Mouse (Mus musculus): ENCODE measurements around the gene Nipal4.

Nipal4 gene

DNA sequence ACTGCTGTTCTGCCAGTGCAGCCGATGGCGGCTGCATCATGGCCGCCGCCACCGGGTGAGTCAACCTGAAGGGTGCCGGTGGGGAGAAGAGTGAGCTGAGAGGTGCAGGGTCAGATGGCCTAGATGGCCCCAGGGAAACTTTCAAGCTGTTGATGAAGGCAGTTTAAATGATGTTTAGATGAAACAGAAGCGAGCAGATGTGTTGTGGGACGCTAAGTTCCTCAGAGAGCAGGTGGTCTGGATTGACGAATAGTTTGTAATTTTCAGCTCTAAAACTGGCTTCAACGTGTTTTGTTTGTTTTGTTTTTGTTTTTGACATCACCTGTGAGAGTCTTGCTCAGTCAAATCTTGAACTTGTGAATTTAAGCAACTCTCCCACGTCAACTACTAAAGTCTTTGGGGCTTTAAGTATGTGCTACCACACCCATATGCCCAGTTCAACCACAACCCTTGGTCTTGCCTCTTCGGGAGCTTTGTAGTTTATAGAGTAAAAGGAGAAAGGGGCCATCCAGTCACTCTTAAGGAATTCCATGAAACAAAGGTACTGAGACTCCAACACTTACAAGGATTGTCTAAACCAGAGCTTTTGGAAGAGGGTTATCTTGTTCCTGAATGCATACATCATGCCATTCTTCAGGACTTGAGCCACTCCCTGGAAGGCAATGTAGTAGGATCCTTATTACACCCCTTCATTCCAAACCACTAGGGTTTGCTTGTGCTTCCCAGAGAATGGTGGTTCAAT lies 41.0 kb downstream of the Nipal4 start:
- in situ Hi-C loops (cut with MboI; ENCODE audit: low pct_unique_long_range_greater_than_20kb in 1 of 2, low sequenced_read_pairs in 2 of 2, unreplicated experiment in 1 of 2) = no loop called here

- in situ Hi-C loops (cut with MboI; ENCODE audit: low pct_unique_long_range_greater_than_20kb in 1 of 2, low sequenced_read_pairs in 2 of 2, unreplicated experiment in 1 of 2) = loop anchor here in 1 of 2 experiments (5.0 kb wide), 1 partner anchor 61 kb away; no protein-coding TSS in a partner anchor
These were observed 42.9 kb downstream of the Nipal4 start for GRCm38 (mm10) chr11:46123328-46123866.

- in situ Hi-C loops (cut with MboI; ENCODE audit: low pct_unique_long_range_greater_than_20kb in 1 of 2, low sequenced_read_pairs in 2 of 2, unreplicated experiment in 1 of 2) = loop anchor here in 1 of 2 experiments (5.0 kb wide), 1 partner anchor 61 kb away; no protein-coding TSS in a partner anchor
These were observed 43.4 kb downstream of the Nipal4 start for GRCm38 (mm10) chr11:46122875-46123274.

GRCm38 (mm10) chr11:46121666-46122065 lies 44.6 kb downstream of the Nipal4 start:
- in situ Hi-C loops (cut with MboI; ENCODE audit: low pct_unique_long_range_greater_than_20kb in 1 of 2, low sequenced_read_pairs in 2 of 2, unreplicated experiment in 1 of 2) = loop anchor here in 1 of 2 experiments (5.0 kb wide), 1 partner anchor 59 kb away; no protein-coding TSS in a partner anchor

- in situ Hi-C loops (cut with MboI; ENCODE audit: low pct_unique_long_range_greater_than_20kb in 1 of 2, low sequenced_read_pairs in 2 of 2, unreplicated experiment in 1 of 2) = loop anchor here in 1 of 2 experiments (5.0 kb wide), 1 partner anchor 58 kb away; no protein-coding TSS in a partner anchor
These were observed 46.2 kb downstream of the Nipal4 start for GRCm38 (mm10) chr11:46120084-46120483.

GRCm38 (mm10) chr11:46119624-46120023 lies 46.7 kb downstream of the Nipal4 start:
- in situ Hi-C loops (cut with MboI; ENCODE audit: low pct_unique_long_range_greater_than_20kb in 1 of 2, low sequenced_read_pairs in 2 of 2, unreplicated experiment in 1 of 2) = loop anchor here (5.0 kb wide), 1 partner anchor 57 kb away; no protein-coding TSS in a partner anchor

DNA sequence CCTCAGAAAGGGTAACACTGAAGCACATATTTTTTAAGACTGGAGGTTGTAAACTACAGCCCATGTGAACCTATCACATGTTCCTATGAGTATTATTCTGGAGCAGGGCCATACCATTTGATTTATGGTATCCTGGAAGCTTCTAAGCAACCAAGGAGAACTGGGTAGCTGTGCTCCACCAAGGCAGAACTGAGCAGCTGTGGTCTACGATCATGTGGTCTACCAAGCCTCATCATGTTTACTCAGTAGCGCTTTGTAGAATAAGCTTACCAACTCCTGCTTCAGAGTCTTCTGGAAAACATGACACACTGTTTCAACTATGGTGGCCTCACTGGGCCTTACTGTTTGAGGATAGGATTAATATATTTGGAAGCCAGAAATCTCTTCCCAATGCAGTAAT lies 49.8 kb downstream of the Nipal4 start:
- in situ Hi-C loops (cut with MboI; ENCODE audit: low pct_unique_long_range_greater_than_20kb in 1 of 2, low sequenced_read_pairs in 2 of 2, unreplicated experiment in 1 of 2) = loop anchor here in 1 of 2 experiments (5.0 kb wide), 1 partner anchor 54 kb away; no protein-coding TSS in a partner anchor

DNA sequence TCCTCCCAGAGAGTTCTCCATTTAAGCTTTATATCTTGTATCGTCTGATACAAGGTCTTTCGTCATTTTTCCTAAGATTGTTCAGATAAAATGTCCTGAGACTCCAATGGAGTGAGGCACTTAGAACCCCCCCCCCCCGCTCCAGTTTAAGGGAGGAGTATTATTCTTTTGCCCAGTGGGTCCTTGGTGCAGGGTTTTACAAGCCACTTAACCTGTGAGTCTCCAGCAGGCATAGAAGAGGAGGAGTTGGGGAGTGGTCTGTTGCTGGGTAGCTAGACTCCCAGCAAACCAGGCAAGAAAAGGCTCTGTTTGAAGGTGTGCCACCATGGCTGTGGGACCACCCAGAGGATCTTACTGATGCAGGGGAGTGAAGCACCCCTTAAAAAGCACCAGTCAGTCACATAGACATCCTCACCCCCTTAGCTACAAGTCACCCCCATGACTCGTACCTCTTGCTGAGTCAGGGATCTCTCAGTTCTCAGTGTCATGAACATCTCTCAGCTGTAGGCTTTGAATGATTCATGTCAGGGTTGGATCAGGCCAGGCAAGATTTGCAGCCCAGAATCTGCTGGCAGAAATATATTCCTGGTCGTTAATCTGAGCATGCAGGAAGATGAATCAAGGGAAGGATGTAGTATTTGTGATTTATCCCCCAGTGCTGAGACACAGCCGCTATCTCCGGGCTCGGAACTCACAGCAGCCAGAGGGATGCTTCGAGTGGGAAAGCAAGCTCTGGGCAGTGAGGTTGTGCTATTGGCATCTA lies 50.7 kb downstream of the Nipal4 start:
- in situ Hi-C loops (cut with MboI; ENCODE audit: low pct_unique_long_range_greater_than_20kb in 1 of 2, low sequenced_read_pairs in 2 of 2, unreplicated experiment in 1 of 2) = loop anchor here in 1 of 2 experiments (5.0 kb wide), 1 partner anchor 53 kb away; no protein-coding TSS in a partner anchor

- in situ Hi-C loops (cut with MboI; ENCODE audit: low pct_unique_long_range_greater_than_20kb in 1 of 2, low sequenced_read_pairs in 2 of 2, unreplicated experiment in 1 of 2) = loop anchor here in 1 of 2 experiments (5.0 kb wide), 1 partner anchor 53 kb away; no protein-coding TSS in a partner anchor
These were observed 51.3 kb downstream of the Nipal4 start for GRCm38 (mm10) chr11:46115011-46115410.

- in situ Hi-C loops (cut with MboI; ENCODE audit: low pct_unique_long_range_greater_than_20kb in 1 of 2, low sequenced_read_pairs in 2 of 2, unreplicated experiment in 1 of 2) = no loop called here
These were observed 52.1 kb downstream of the Nipal4 start for GRCm38 (mm10) chr11:46114221-46114620.

DNA sequence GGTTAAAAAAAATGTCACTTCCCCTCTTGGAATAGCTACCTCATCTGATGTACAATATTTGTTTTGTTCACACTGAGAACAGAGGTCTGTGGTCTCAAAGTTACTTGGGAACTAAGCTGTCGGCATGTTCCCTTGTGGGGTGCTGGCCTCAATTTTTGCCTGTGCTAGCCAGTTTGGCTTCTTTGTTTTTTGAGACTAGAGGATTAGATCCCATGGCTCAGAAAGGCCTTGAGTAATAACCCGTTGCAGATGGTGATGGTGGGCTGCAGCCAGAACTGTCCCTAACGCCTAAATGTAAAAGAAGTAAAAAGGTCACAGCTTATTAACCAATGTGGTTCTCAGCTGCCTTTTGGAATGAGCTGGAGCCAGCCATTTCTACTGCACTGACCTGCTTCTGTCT lies 53.1 kb downstream of the Nipal4 start:
- in situ Hi-C loops (cut with MboI; ENCODE audit: low pct_unique_long_range_greater_than_20kb in 1 of 2, low sequenced_read_pairs in 2 of 2, unreplicated experiment in 1 of 2) = no loop called here

- in situ Hi-C loops (cut with MboI; ENCODE audit: low pct_unique_long_range_greater_than_20kb in 1 of 2, low sequenced_read_pairs in 2 of 2, unreplicated experiment in 1 of 2) = no loop called here
These were observed 55.4 kb downstream of the Nipal4 start for GRCm38 (mm10) chr11:46110945-46111287.

GRCm38 (mm10) chr11:46110156-46110944 lies 56.0 kb downstream of the Nipal4 start:
- in situ Hi-C loops (cut with MboI; ENCODE audit: low pct_unique_long_range_greater_than_20kb in 1 of 2, low sequenced_read_pairs in 2 of 2, unreplicated experiment in 1 of 2) = no loop called here

DNA sequence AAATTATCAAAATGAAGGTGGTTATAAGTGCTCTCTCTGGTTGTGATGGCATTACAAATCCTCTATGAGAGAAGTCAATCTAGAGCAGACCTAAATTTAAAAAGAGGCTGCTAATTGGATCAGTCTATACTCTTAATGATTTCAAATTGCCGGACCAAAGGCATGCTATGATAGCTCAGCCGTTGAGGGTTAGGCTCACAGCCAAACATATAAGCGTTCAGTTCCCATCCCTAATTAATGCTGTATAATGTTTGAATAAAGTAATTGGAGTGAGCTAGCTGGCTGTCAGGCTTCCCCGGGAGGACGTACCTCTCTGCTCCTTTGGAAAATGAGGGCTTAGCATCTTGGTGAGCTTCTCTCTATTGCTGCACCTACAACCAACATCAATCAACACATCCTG lies 57.1 kb downstream of the Nipal4 start:
- in situ Hi-C loops (cut with MboI; ENCODE audit: low pct_unique_long_range_greater_than_20kb in 1 of 2, low sequenced_read_pairs in 2 of 2, unreplicated experiment in 1 of 2) = no loop called here

GRCm38 (mm10) chr11:46107046-46107445 lies 59.3 kb downstream of the Nipal4 start:
- in situ Hi-C loops (cut with MboI; ENCODE audit: low pct_unique_long_range_greater_than_20kb in 1 of 2, low sequenced_read_pairs in 2 of 2, unreplicated experiment in 1 of 2) = no loop called here

DNA sequence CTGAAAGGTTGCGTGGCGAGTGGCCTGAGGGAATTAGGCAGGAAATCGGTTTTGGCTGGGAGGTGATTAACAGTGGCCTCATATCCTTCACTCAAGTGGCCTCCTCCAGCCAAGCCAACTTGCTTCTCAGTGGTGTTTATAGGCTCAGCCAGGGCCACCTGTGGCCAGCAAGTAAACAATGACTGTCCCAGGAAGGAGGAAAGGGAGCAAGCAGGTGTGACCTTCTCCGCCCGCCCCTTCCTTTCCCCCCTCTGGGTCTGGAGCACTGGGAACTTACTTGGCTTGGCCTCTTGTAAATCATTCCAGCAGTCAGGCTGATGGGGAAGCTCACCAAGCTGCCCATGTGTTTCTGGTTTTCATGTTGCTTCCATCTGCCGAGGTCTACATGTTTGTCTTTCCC lies 64.2 kb downstream of the Nipal4 start:
- in situ Hi-C loops (cut with MboI; ENCODE audit: low pct_unique_long_range_greater_than_20kb in 1 of 2, low sequenced_read_pairs in 2 of 2, unreplicated experiment in 1 of 2) = no loop called here

Measured in mouse embryonic stem cell (cell line).